Mouse (Mus musculus) spleen, adult 12 weeks (tissue): ENCODE measurements around the gene Kcnd2.
"Not testable (repeated sequence)": the region's sequence is repeated elsewhere in the genome, so short reads cannot be mapped to it uniquely, and the experiment has no call there.

Experiments
- DNase-seq: peaks from one replicate; pipeline ENCODE4 v3.0.0; 2022; ENCODE audit warnings: low spot score

The Kcnd2 gene

DNA sequence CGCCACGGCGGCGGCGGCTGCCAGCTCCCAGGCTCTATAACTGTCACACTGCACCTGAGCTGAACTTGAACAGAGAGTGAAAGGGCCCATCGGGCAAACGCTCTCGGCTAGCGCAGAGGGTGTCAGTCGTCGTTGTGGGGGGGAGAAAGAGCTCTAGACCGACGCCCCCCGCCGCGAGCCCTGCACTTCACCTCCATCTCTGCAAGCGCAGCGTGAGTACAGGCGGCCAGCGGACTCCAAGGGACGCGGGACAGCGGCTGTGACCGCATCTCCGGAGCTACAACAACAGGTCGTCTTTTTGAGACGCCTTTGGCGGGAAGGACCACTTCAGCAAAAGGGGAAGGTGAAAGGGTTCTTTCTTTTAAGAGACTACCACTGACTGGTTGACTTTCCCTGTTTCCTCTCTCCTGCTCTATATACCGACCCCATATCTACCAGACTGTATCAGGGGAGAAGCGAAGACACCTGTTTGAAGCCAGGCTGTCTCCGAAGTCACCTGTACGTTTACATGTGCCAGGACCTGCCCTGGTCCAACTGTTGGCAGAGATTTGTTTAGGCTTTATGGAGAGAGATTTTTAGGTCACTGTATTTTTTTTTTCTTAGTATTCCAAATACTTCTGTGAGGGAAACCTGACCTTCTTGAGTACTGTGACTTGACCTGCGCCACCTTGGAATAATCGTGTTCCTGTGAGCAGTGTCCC lies at the start of gene Kcnd2:
Gene Kcnd2, plus strand, starts transcription at position 13 of the 701 bp plus-strand sequence.
- DNase-seq: no peak

DNA sequence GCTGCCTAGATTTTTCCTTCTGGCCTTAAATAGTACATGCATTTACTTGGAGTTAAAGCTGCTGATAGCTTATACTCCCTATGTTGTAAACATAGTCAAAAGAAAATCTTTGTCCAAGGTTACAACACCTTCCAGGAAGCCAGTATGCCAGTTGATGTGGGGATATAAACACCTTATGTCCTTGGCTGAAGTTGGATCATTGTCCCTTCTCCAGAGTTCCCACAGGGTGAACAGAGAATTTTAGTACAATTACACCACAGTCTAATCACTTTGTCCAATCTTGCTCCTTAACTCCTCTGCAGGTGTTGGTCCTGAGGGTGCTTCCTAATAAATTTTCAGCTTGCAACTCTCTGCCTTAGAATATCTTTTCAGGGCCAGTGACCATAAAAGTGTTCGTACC lies 48.7 kb upstream of the Kcnd2 start:
- DNase-seq: no peak

DNA sequence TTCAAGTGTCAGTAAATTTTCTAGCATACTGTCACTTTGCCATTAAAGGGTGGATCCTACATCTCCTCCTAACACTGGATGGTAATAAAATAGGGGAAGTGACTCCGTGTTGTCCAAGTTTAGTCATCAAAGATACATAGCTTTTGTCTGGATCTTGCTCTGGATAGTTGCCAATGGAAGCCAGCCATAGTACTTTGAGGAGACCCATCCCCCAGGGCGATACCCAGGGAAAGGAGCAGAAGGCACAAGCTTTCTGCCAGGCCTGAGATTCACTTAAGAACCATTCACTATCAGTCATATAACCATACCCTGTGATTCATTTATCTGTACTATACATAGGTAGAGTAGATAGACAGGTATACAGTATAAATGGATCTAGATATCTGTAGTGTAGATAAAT lies 20.0 kb upstream of the Kcnd2 start:
- DNase-seq: no peak

DNA sequence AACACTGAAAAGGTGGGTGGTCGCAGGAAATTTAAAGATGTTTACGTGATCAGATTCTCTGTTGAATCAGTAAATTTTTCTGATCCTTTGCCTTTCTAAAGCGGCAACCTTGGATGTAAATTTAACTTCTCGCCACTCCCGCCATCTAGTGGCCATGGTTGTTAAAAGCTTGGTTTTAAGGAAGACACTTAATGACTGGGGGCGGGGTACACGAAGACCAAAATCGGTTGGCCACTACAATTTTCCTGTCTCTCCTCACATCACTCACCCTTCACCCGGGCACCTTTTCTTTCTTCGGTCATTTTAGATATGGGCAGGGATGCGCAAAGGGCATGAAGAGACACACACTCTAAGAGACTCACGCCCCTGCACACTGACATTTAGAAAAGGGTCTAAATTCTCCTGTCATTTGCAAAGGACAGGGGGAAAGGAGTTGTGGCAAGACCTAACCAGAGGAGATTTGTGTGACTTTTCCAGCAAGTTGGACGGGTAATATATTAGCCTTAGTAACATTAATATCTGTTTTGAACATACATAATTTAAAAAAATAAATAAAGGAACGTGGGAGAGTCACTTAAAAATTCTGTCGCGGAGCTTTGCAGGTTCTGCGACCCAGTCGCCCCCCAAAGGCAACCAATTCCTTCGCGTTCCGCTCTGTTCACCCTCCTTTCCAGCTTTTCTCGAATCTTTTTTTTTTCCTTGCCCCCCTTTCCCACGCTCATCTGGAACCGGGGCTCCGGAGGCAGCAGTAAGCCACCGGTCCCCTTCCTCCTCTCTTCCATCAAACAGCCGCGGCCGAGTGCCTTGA lies 1.2 kb upstream of the Kcnd2 start:
- no peak for DNase-seq

DNA sequence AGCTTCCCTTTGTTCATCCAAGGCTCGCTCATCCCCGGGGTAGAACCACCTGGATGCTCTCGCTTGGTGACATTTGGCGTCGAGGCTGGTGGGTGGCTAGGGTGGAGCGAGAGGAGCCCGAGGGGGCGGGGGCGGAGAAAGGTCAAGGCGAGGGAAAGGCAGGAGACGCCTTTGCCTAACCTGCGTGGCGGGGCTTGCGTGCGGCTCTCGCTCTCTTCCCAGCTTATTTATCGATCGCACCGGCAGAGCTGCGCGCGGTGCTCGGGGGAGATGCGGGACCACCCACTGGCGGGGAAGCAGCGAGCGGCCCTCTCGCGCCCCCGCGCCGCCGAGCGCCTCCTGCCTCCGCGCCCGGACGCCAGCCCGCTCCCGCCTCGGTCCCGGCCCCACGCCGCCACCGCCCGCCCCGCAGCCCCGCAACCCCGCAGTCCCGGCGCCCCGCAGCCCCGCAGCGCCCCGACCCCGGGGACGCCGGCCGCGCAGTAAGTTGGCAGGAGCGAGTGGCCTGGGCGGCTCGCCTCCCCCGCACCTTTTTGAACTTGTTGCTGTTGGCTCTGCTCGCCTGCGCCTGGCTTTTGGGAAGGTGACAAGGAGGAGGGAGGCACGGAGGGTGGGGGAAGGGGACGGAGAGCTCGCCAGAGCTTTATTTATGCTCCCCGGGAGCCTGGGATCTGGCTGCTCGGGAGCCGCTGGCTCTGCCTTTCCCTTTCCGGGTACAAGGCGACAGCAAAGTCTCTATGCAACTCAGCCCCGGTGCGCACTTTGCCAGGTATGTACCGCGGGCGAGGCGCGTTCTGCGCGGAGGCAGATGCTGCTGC lies 421 bp upstream of the Kcnd2 start:
- DNase-seq: no peak

DNA sequence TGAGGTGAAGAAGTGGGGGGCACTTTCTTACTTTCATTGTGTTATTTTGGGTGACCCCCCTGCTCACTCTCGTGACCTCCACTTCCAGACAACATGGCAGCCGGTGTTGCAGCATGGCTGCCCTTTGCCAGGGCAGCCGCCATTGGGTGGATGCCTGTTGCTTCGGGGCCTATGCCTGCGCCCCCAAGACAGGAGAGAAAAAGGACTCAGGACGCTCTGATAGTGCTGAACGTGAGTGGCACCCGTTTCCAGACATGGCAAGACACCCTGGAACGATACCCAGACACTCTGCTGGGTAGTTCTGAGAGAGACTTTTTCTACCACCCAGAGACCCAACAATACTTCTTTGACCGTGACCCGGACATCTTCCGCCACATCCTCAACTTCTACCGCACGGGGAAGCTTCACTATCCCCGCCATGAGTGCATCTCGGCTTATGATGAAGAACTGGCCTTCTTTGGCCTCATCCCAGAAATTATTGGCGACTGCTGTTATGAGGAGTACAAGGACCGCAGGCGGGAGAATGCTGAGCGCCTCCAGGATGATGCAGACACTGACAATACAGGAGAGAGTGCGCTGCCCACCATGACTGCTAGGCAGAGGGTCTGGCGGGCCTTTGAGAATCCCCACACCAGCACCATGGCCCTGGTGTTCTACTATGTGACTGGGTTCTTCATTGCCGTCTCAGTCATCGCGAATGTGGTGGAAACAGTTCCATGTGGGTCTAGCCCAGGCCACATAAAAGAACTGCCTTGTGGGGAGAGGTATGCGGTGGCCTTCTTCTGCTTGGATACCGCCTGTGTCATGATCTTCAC lies 1.1 kb downstream of the Kcnd2 start:
- no peak for DNase-seq

DNA sequence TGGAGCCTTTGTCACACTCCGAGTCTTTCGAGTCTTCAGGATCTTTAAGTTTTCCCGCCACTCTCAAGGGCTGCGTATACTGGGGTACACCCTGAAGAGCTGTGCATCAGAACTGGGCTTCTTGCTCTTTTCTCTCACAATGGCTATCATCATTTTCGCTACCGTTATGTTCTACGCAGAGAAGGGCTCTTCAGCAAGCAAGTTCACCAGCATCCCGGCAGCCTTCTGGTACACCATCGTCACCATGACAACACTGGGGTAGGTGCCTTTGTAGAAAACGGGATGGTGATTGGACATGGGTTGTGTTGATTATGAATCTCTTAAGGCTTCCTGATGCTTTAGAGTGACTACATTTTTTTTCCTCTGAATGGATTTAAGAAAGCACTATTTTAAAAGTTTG lies 1.9 kb downstream of the Kcnd2 start:
- DNase-seq: no peak

DNA sequence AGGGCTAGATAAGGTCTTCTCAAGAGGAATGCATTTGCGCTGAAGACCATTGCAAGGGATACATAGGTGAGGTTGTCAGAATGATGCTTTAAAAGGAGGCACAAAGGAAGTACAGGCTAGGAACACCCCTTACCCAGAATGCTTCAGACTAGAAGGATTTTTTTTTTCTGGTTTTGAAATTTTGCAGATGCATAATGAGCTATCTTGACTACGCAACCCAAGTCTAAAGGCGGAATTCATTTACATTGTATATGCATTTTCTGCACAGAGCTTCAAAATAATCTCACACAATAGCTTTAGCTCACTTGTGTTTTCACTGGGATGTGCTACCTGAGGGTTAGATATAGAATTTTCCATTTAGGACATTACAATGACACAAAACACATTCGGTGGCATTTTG lies 10.8 kb downstream of the Kcnd2 start:
- DNase-seq: no peak

DNA sequence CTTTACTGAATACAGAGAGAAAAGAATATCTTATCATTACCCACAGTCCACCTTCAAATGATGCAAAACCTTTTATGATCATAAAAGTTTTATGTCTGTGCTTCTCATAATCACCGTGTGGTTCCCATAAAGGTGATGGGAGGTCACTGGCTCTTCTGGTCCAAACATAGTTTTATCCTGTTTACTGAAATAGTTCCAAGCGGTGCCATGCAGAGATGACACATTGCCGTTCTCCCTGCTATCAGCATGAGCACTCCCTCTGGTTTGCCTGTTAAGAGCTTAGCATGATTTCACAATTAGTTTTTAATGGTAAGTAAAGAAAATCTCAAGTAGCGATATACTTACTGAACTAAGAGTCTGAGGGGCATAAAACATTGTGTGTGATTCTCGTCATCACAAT lies 43.7 kb downstream of the Kcnd2 start:
- DNase-seq: no peak

DNA sequence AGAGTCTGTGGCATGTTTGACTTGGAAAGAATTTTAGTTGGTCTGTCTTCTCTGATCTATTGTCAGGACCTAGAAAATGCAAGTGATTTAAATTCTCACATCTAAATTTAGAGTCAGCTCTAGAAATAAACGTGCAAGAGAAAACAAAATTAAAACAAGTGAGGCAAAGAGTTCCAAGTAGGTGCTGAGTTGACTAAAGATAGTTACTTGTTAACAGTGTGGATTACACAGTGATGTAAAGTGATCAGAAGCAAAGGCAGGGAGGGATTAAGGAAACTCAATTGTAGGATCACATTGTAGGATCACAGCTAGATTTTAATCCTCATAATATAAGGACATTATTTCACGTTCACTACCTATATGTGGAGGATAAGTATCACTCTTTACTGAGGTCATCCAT lies 52.6 kb downstream of the Kcnd2 start:
- no peak for DNase-seq

DNA sequence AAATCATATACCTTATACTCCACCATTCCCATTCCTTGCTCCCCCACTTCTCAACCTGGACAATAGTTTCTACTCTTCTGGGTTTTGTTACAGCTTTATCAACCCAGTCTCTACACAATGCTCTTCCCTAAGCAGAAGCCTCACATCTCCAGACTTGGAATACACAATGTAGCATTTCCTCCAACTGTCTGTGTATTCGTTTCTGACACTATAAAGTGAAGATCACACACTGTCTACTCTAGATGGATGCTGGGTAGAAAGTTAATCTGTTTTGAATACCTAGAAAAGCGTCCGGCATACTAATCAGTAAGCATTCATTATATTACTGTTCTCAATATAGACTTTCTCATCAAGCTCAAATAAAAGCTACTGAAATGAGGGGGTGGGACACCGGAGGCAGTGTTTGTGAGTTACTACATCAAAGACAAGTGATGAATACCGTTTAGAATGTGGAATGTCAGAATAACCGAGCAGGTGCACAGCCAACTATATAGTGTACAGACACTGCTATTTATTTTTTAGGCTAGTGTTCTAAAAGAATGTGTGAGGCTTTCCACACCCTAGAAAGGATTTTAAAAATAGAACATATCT lies 62.1 kb downstream of the Kcnd2 start:
- DNase-seq: no peak

DNA sequence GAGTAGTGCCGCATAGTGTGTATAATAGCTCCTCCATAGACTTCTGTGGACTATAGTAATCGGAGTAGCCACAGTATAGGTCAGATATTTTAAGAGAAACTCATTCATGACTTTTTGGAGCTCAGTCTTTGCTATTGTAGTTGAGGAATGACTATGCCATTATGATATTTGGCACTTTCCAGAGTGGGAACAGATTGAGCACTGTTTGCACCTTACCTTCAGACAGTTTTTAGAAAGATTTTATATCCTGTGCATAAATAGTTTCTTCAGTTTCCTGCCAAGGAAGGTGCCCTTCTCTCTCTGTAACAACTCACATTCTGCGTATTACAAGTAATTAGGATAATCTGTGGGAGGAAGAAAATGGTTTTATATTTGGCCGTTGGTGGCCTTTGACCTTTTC lies 89.6 kb downstream of the Kcnd2 start:
- DNase-seq: no peak

DNA sequence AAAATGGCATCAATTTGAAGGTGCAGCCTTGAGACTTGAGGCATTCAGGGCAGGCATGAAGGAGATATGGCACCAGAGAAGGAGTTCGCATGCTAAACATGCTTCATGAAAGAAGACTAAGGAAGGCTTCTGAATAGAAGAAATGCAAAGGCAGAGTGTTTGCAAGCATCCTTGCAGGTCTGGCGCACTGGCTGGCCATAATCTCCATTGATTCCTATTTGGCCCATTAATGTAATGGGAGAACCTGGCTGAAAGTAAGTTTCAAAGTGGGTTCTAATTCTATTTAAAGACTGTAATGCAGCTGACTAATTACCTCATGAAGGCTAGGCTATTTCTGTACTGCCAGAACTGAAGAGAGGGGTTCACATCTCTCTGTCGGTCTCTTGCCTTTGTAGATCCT lies 94.9 kb downstream of the Kcnd2 start:
- DNase-seq: no peak

DNA sequence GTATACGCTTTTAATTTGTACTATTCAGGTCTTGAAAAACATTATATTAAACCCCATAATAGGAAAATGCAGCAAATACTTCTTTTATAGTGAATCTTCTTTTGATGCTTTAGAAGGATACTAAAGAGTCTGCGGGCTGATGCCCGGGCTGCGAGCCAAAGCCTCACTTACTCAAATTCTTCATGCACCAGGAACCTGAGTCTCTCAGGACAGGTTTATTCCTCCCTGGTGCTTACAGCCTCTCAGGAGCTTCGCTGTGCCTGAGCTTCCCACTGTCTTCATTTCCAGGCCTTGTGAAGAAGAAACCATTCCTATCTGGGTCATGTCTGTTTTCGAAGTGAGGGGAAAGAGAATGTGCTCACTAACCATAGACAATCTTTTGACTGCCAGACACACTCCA lies 106.1 kb downstream of the Kcnd2 start:
- no peak for DNase-seq

DNA sequence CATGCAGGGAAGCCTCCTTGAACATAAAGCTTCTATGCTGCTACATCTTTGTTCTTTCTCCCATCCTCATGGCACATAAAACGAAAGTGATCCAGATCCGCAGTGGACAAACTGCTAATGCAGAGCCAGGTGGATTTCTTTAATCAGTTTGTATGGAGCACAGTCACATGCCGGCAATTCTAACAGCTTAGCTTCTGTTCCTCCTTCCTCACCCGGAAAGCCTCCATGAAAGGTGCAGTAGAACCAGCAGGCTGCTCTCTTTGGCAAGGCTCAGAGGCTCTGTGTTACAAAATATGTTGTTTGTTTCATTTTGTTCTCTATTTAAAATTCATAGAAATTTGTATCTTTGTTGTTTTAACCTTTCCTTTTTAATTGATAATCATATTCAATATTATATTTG lies 106.9 kb downstream of the Kcnd2 start:
- no peak for DNase-seq

DNA sequence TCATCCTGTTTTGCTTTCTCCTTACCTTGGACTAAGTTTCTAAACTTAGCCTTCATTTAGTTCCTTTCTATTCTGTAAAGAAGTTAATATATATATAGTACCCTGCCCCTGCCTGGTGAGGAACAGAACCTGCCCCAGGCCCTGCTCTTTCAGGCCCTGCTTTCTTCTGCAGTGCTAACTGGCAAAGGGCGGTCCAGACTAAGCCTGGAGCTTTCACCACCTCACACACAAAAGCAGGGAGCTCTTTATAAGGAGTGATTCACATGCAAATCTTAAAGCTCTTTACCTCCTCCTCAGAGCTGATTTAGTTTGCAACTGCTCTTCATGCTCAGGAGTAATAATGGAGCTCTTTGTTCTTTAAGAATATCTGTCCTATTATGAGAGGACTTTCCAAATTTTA lies 109.9 kb downstream of the Kcnd2 start:
- DNase-seq: no peak

DNA sequence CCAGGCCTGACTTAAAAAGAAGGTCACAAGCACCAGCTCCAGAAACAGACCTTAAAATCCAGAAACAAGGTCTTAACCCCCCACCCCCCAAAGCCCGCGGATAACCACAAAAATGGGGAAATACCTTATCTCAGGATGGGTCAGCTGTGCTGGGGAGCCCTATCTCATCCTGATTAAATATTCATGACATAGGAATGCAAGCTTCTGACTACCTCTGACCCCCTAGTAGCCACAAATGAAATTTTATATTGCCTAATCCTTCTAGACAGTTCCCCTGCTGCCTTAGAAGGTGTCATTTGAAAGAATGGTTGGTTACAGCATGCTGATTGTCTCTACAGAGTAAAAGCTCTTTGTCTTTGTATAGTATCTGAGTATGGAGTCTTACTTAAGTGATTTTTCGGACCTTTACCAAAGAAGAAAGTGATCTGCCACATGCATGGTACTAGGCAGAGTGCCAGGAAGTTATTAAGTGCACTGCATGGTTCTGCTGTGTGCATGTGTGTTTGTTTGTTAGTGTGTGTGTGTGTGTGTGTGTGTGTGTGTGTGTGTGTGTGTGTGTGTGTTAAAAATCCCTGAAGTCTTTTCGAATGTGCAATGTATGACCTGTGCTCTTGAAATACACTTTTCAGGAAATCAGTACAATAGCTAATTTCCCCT lies 111.9 kb downstream of the Kcnd2 start:
- no peak for DNase-seq

DNA sequence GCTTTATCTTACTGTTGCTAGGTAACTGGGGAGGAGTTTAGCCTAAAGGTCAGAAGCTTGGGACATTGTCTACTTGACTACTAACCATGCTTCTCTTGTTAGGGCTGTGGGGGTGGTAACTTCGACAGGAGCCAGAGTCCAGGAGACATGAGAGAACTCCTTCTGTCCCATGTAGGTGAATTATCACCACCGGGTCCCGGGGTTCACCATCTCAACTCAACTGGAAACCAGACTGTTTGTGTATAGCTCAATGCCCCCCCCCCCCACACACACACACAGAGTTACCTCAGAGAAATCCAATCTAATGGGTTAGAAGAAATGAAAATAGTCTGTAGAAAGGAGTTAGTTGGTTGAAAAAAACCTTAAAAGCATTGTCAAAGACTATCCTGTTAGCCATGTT lies 170.0 kb downstream of the Kcnd2 start:
- DNase-seq: not testable (repeated sequence)

DNA sequence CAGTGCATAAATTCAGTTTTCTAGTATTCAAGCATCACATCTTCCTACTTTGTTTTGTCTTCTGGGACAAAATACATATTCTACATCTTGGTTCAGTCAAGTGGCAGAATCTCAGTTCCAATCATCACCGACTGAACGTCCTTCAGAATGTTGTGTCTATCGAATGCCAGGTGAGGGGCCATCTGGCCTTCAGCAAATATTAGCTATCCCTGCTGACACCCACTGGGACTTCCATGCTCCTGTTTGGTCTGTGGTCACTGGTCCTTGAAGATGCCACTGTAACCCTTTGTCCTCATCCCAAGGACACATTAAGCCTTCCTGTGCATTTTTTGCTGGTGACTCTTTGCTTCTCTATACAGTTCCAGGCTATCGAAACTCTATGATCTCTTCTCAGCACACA lies 176.5 kb downstream of the Kcnd2 start:
- no peak for DNase-seq

DNA sequence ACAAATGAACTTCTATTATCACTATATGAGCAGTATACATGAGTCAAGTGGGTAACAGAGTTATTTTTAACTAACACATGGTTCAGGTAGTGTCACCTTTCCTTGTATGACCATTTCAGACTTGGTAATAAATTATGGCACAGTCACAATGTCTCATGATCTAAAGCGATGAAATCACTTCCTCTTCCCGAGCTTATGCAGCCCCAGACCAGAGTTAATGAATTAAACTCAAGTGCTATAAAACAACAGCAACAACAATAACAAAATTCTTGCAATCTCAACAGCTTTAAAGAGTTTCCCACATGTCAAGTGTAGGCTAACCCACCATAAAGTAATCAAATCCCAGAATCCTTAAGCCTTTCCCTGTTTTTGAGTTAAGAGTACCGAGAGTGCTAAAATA lies 198.4 kb downstream of the Kcnd2 start:
- DNase-seq: no peak

DNA sequence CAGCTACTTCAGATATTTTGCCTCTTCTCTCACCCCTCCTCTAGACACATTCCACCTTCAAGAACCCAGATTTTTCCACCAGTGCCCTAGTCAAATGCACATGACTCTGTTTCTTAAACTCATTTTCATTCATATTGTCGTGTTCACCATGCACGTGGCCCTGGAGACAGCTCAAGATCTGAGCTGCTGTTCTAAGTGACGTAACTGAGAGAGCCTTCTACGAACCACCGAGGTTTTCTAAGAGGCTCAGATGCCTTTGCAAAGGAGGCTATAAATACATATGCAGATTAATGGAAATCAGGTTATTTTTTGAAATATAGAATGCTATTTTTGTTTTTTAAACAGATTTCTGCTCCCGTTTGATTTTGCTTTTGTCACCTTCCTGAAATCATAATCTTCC lies 202.9 kb downstream of the Kcnd2 start:
- DNase-seq: no peak
